Mouse (Mus musculus) intestine, postnatal 0 days (tissue): ENCODE measurements around the gene Fam13a. TPM values are rescaled to one million over a fixed set of nuclear protein-coding genes. Genes with fewer than 3 reads are reported as not detected.

Source experiments
- ATAC-seq: fragments of 200-750 bp; cut with Nextera tagmentation; 2 replicates; pipeline ENCODE4 v1.8.0; 2017; ENCODE audit warnings: mild to moderate bottlenecking, moderate TSS enrichment, moderate library complexity
- H3K27ac ChIP-seq: fragments of 300-500 bp; sonication (generic); 2 replicates; pipeline ENCODE4 v1.5.1; 2014; ENCODE audit warnings: mild to moderate bottlenecking, low read depth, low read length, moderate library complexity
- H3K27me3 ChIP-seq: fragments of 300-500 bp; sonication (generic); replicated peaks from 2 replicates; pipeline ENCODE4 v1.6.1; 2014; ENCODE audit warnings: low read length, mixed read lengths; ENCODE audit not compliant: control insufficient read depth, insufficient read depth
- H3K36me3 ChIP-seq: fragments of 300-500 bp; sonication (generic); 2 replicates; pipeline ENCODE4 v1.6.1; 2014; ENCODE audit warnings: mild to moderate bottlenecking, moderate library complexity; ENCODE audit not compliant: control insufficient read depth, insufficient read depth
- H3K4me1 ChIP-seq: fragments of 300-500 bp; sonication (generic); replicated peaks from 2 replicates; pipeline ENCODE4 v1.6.1; 2014; ENCODE audit warnings: antibody characterized with exemption, low read length, mixed read lengths; ENCODE audit not compliant: control insufficient read depth, insufficient read depth
- H3K4me2 ChIP-seq: fragments of 300-500 bp; sonication (generic); replicated peaks from 2 replicates; pipeline ENCODE4 v1.6.1; 2014; ENCODE audit warnings: low read depth, mild to moderate bottlenecking, moderate library complexity
- H3K4me3 ChIP-seq: fragments of 300-500 bp; sonication (generic); 2 replicates; pipeline ENCODE4 v1.5.1; 2014; ENCODE audit warnings: low read depth, low read length
- H3K9ac ChIP-seq: fragments of 300-500 bp; sonication (generic); 2 replicates; pipeline ENCODE4 v1.6.1; 2014; ENCODE audit warnings: mild to moderate bottlenecking, low read depth, low read length
- H3K9me3 ChIP-seq: fragments of 300-500 bp; sonication (generic); 2 replicates; pipeline ENCODE4 v1.6.1; 2016; ENCODE audit warnings: mixed run types; ENCODE audit not compliant: control insufficient read depth
- CTCF ChIP-seq: sonication (generic); IDR thresholded peaks from 2 replicates; pipeline ENCODE4 v1.5.1; 2016; ENCODE audit warnings: low read depth, mild to moderate bottlenecking, control low read depth, antibody characterized with exemption, moderate library complexity
- WGBS: fragments of 180-500 bp; shearing (Covaris S2); extraction: QIAGEN DNeasy Blood & Tissue Kit; methylation state at CpG from one replicate; pipeline ENCODE4 v1.1.7; 2014; 5-methylcytosine and 5-hydroxymethylcytosine counted together
- polyA plus RNA-seq: library from polyadenylated mRNA; unstranded; fragments of >200 nt; fragmentation: Nextera tagmentation; extraction: Ambion mirVana; gene quantifications from 2 replicates; pipeline ENCODE4 v1.2.1, GENCODE M21; 2015

Fam13a gene
- polyA plus RNA-seq, 1 experiment from 2014 or later = 57.0 TPM

GRCm38 (mm10) chr6:58965071-58965831 lies 59.1 kb downstream of the Fam13a start:
- no peak for TF ChIP-seq CTCF

DNA sequence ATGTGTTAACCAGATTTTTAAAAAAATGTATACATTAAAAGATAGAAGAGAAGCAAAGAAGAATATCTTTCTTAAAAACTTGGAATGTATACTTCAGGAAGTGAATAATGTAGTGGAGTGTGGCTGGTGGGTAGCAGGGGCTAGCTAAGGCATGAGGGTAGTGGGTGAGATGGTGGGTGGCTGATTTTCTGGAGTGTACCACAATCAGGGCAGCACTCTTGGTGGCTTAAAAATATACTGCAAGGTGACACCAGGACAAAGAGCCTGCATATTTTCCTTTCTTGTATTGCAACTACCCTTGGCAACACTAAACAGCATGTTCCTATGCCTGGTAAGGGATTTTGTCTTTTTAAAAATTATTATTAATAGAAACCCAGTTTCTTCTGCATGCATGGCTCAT lies 59.8 kb downstream of the Fam13a start:
- no peak for ATAC-seq
- H3K27me3 ChIP-seq = no peaks in the 10 kb centered on the region
- no peak overlapping the region for H3K9ac ChIP-seq
- H3K36me3 ChIP-seq = peaks cover 11% of the 10 kb centered on the region
- H3K27ac ChIP-seq = no peak overlapping the region
- no peaks in the 10 kb centered on the region for H3K9me3 ChIP-seq
- no peaks in the 10 kb centered on the region for H3K4me1 ChIP-seq
- no peak overlapping the region for H3K4me3 ChIP-seq
- TF ChIP-seq CTCF = no peak
- no peak overlapping the region for H3K4me2 ChIP-seq

More at GRCm38 (mm10) chr6:58965071-58965831, 59.1 kb downstream of the Fam13a start:
- Histone ChIP-seq H3K4me3 (no peak overlapping the region), H3K9ac (0 out of 2 replicates have a peak overlapping the region, but pooled peaks have one; percentile 17), H3K27ac (no peak overlapping the region), H3K4me2 (0 out of 2 replicates have a peak overlapping the region, but pooled peaks have one; percentile 9), H3K27me3 (no peaks in the 10 kb centered on the region), H3K9me3 (no peaks in the 10 kb centered on the region), H3K36me3 (peaks cover 11% of the 10 kb centered on the region), H3K4me1 (no peaks in the 10 kb centered on the region)
- WGBS = 31% methylated on average over 12 of the region's 12 CpGs
- no peak for ATAC-seq

DNA sequence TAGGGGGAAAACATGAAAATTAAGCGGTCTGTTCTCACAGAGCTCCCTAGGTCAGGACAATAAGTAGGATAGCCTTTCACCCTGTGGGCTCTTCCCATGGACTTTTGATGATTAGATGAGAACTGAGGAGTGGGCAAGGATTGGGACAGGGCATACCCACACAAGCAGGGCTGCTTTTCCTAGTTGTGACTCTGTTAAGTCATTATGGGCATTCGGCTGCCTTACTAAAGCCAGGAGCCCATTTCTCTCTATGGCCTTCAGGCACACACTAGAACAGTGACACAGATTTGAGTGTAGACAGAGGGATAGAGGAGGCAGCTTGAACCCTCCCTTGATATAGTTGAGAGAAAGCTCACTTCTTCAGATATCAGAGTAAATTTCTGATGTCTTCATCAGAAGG lies 60.3 kb downstream of the Fam13a start:
- H3K9ac ChIP-seq = no peak overlapping the region
- no peak for TF ChIP-seq CTCF
- H3K27ac ChIP-seq = no peak overlapping the region
- H3K27me3 ChIP-seq = no peaks in the 10 kb centered on the region
- H3K36me3 ChIP-seq = peaks cover 11% of the 10 kb centered on the region
- H3K9me3 ChIP-seq = no peaks in the 10 kb centered on the region
- no peak overlapping the region for H3K4me3 ChIP-seq
- no peaks in the 10 kb centered on the region for H3K4me1 ChIP-seq
- no peak for ATAC-seq
- 98% methylated on average over 2 of the region's 2 CpGs for WGBS
- no peak overlapping the region for H3K4me2 ChIP-seq

DNA sequence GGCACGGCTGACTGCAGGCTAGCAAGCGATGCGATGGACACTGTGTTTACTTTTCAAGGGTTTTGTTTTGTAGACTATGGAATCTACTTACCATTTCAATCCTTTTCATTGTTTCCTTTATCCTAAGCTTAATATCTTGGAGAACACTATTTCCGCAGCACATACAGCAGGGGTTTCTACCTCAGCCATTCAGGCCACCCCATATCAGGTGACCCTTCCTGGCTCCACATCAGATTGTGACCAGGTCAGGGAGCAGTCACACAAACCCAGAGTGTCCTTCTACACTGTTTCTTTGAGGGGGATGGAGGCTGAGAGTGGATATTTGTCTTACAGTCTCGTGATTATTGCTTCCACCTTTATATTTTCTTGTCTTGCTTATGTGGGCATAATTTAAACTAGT lies 61.7 kb downstream of the Fam13a start:
- no peak overlapping the region for H3K27ac ChIP-seq
- H3K36me3 ChIP-seq = peaks cover 11% of the 10 kb centered on the region
- H3K4me1 ChIP-seq = no peaks in the 10 kb centered on the region
- TF ChIP-seq CTCF = no peak
- WGBS = 82% methylated on average over 5 of the region's 5 CpGs
- H3K9me3 ChIP-seq = no peaks in the 10 kb centered on the region
- H3K9ac ChIP-seq = no peak overlapping the region
- H3K4me3 ChIP-seq = no peak overlapping the region
- no peak for ATAC-seq
- H3K4me2 ChIP-seq = no peak overlapping the region
- H3K27me3 ChIP-seq = no peaks in the 10 kb centered on the region

DNA sequence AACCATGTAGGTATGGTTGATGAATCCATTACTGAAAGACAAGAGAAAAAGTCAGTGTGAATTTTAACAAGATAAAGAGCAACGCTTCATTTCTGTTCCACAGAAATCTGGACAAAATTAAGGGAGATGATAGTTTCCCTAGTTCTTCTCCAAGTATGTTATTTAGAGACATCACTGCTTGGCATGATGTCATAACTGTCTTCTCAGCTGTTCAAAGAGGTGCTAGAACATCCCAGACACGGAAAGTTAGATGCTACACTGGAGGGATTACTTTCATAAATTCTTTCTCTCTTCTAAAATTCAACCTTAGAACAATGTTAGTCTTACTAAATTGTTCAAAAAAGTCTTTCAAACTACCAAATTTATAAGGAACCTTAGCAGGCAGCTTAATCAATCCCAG lies 63.8 kb downstream of the Fam13a start:
- Histone ChIP-seq H3K36me3 (peaks cover 15% of the 10 kb centered on the region), H3K27me3 (no peaks in the 10 kb centered on the region), H3K9me3 (no peaks in the 10 kb centered on the region), H3K4me2 (no peak overlapping the region), H3K4me3 (no peak overlapping the region), H3K9ac (no peak overlapping the region), H3K27ac (no peak overlapping the region), H3K4me1 (no peaks in the 10 kb centered on the region)
- ATAC-seq = no peak
- no peak for TF ChIP-seq CTCF
- WGBS = 94% methylated on average over 2 of the region's 2 CpGs

GRCm38 (mm10) chr6:58951128-58951992 lies 73.0 kb downstream of the Fam13a start:
- H3K4me2 ChIP-seq = no peak overlapping the region
- WGBS = 19% methylated on average over 2 of the region's 2 CpGs
- no peaks in the 10 kb centered on the region for H3K27me3 ChIP-seq
- H3K9ac ChIP-seq = no peak overlapping the region
- H3K4me1 ChIP-seq = no peaks in the 10 kb centered on the region
- ATAC-seq = peak; percentile 87
- peak overlapping the region; percentile 68 for H3K27ac ChIP-seq
- H3K4me3 ChIP-seq = no peak overlapping the region
- TF ChIP-seq CTCF = no peak
- H3K9me3 ChIP-seq = no peaks in the 10 kb centered on the region
- peaks cover 23% of the 10 kb centered on the region for H3K36me3 ChIP-seq
